Mouse (Mus musculus): ENCODE measurements around the gene Prkce.

The Prkce gene

DNA sequence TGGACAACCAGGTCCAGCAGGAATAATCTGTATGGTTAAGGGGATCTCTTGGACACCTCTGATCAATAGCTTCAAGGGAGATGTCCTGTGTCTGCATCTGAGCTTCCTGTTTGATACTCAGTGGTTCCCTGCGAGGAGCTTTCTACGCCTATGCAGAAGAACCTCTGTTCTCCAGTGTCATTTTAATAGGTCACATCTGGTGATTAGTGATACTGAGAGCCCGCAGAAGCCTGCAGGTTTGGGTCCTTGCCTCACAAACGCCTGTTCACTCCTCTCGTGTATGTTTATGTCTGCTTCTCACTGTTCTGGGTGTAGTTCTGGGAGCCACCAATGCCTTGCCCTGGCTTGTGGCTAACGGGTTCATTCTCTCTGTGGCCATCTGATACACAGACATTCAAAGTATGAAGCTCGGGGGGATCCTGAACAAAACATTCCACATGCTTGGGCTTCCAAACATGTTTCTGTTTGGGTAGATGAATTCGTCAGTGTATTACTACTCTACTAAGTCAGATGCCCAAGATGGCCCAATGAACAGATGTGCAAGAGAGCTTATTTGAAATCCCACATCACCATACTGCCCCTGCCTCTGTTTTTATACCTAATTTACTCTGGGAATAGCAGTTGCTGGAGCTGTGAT, 202.6 kb downstream of the Prkce start:
- DNase-seq (ENCODE audit: low spot score) = no peak

DNA sequence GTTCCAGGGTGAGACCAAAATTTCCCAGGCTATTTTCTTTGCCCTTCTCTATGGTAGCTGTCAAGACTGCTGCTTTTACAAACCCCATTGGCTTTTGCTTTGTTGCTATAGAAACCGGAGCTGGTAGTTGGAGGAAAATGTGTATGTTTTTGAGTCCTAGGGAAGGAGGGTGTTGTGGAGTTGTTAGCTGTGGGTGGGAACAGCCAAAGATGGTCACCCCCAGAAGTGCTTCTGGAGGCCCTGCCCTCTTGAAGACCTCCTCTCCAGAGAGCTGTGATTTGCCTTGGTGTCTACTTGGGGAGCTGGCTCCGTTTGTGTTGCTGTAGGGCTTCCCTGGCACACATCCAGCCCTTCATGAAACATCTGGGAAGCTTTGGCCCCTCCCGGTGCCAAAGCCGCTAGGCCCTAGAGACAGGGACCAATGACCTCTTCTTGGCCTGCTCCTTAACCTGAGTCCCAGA, 203.5 kb downstream of the Prkce start:
- DNase-seq (ENCODE audit: low spot score) = no peak

DNA sequence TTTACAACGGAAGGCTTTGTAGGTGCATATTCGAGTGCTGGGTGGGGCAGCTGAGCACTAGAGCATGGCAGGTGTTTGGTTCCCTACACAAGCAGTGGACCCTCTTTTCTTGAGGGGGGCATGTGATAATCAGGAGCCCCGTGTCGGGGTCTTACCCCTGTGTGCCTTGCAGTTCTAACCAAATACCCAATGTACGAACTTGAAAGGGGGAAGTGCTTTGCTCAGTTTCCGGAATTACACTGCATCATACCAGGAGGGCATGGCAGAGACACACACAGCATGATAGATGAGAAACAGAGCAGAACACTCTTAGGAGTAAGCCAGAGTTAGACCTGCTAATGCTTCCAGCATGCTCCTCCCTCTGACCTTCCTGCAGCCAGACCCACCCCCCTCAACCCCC, 208.8 kb downstream of the Prkce start:
- DNase-seq (ENCODE audit: low spot score) = no peak

DNA sequence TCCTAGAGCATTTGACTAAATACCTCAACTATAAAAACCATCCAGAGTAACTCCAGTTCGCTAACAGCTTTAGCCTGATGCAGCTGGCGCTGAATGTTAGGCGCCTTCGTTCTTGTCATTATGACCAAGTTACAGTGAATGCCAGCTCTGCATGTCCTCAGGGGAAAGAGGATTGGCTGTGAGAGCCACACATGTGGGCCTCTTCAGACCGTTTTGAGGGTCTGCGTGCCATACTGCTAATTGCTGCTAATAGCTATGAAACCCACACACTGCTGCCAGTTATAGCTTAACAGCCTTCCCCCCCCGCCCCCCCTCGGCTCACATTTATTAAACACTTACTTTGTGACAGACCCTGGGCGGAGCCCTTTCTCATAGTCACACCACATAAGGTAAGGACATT, 210.3 kb downstream of the Prkce start:
- DNase-seq (ENCODE audit: low spot score) = no peak

DNA sequence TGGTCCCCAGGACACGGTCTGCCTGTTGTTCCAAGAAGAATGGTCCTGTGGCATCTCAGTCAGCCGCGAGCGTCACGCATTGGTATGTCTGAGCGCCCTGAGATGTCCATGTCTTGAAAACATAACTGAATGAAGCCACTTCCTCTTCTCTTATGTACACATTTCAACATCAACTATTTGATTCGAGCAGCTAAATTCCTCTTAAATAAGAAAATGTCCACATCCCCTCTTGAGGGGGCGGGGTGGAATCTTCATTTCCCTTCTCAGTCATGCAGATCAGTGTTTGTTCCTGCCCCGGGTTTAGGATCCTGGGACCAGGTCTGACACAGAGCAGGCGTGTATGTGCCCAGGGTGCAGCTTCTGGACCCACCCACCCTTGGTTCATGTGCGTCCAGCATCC, 211.0 kb downstream of the Prkce start:
- no peak for DNase-seq (ENCODE audit: low spot score)

DNA sequence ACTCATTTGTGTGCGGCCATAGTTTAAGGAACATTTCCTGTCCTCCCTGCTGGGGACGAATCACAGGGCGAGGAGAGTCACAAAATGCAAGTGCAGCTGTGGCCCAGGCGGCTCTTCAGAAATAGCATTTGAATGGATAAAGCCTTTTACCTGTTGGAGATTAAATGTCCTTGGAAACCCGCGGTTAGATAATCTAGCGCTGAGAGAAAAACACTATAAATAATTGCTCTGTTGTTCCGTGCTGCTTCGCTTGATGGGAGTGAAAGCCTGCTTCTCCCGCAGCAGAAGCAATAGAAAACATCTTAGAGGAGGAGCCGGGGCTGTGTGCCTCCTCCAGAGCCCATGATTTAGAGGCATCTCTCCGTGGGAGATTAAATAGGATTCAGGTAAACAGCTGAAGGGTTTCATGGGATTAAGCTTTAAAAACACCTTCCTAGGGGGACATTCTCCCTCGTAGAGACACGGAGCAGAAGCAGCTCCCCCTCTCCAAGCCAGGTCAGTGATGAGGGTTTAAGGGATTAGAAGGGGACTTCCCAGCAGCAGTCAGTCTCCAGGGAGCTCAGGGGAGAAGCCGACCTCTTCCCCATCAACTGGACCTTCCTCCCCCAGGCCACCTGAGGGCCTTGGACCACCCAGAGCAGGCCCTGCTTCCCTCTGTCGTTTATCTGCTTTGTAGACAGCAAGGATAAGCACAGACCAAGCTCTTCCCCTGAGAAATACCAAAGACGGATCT, 212.0 kb downstream of the Prkce start:
- DNase-seq (ENCODE audit: low spot score) = no peak

DNA sequence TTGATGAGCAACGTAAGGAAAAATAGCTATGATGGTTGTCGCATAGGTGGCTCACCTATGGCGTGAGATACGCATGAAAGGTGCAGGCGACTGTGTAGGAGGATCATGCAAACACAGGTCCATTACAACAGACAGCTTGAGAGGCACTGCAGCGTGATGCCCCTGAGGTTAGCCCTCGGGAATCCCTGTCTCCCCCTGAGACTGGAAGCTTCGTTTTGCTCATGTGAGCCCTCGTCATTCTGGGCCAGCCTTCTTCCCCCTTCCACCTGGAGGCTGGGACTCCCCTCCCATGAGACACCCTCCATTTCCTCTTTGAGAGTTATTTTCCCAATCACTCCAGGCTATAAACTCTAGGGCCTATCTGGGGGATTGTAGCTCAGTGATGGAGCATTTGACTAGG, 213.9 kb downstream of the Prkce start:
- no peak for DNase-seq (ENCODE audit: low spot score)

DNA sequence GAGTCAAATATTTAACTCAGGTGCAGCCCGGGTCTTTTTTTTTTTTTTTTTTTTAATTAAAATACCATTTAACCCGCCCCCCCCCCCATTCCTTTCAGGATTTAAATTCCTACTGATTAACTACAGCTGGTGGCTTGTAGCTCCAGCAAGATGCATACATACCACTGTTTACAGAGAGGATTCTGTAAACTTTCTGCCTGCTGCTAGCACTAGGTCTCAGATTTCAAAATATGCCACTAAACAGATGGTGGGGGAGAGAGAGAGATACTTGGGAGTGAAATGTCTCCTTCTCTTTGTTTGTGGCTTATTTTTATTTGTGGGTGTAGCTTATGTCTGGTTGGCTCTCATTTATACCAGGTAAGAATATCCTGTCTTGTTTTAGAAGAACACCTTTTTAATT, 215.3 kb downstream of the Prkce start:
- DNase-seq (ENCODE audit: low spot score) = no peak

DNA sequence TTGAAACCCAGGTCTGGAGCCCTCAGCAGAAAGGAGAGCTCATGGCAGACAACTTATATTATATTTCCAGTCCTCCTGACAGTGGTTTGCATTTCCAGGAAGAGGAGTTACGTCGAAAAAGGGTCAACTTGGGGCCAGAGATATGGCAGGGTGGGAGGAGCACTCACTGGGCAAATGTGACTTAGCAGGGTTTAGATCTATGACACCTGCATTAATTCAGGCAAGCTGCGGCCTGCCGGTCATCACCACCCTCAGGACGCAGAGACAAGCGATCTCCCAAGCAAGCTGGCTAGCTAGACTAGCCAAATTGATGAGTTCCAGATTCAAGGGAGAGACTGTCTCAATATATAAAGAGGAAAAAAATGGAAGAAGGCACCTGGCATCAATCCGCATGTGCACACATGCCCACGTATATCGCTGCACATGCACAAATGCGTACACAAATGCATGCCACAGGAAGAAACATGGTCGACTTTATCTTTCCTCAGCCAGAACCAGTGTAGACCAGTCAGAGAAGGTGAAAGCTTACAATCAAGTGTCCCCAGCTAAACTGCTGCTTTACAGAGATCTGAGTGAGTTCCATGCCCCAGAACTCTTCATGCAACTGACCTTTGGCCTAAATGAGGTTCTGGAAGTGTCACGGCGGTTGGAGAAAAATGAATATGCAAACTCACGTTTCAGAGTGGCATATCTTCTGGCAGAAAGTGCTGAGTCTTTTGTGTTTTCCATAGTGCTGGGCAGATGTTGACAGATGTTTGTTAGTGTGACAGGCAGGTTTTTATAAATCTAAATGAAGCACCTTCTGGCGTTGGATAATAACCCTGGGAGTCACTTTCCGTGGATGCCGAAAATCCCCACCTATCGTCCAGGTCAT, 216.4 kb downstream of the Prkce start:
- no peak for DNase-seq (ENCODE audit: low spot score)

DNA sequence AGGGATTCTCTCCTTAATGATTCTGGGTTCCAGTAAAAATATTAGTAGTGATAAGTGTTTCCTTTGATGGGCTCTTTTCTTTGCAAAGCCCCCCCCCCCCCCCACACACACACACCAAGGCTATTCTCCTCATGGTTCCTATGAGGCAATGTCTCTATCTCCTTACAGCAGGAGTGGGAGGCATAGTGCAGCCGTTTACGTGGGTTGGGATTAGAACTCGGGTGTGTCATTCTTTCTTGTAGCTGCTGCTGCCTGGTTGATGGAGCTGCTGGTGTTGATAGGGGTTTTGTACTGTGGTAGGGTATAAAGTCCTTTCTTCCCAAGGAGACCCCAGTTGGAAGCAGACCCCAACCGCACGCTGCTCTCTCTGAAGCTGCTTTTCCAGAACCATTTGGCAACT, 224.9 kb downstream of the Prkce start:
- no peak for DNase-seq (ENCODE audit: low spot score)

DNA sequence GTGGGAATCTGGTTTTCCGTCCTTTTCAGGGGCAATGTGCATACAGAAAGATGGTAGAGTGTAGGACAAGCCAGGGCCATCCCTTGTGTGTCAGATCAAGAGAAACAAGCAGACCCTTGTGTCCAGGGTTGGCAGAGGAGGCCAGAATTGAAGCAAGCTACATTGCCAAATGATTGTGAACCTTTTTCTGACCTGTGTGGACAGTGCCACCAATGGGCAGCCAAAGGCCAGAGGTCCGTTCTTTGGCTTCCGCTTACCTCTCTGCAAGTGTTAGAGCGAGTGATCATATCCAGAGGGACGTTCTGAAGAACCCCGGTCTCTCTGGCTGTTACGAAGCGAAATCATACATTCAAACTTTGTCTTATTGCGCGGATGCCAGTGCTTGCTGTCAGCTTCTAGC, 225.6 kb downstream of the Prkce start:
- no peak for DNase-seq (ENCODE audit: low spot score)

DNA sequence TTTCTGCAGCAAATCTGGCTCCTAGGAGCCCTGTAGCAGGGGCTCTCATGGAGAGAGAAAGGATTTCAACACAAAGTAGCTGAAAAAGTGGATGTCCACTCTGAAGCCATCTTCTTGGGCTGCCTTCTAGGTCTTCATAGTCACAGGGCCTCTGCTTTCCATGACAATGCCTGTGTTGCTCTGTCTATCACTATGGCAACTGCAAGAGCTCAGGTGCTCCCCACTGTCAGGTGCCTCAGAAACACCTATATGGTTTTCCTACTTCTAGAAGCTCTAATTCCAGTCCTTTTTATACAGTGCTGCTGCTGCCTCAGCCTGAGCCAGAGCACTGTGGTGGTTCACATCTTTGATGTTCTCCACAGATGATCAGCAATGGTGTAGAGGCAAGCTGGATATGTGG, 229.5 kb downstream of the Prkce start:
- no peak for DNase-seq (ENCODE audit: low spot score)

DNA sequence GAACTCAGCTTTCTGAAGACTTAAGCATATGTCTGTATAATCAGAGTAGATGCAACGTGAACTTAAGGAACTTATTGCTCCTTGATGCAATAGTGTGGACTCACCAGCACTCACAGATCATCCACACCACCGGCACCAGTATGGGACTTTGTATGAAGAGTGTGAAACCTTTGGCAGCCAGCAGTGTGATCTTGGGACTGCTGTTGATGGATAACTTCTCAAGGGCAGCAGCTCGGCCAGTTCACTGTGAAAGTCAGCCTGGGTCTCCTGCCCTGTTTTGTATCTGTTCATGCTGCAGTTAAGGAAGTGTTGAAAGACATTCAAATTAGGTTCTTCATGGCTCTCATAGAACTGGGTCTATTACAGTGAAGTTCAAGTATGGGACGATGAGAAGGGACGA, 230.1 kb downstream of the Prkce start:
- DNase-seq (ENCODE audit: low spot score) = no peak

DNA sequence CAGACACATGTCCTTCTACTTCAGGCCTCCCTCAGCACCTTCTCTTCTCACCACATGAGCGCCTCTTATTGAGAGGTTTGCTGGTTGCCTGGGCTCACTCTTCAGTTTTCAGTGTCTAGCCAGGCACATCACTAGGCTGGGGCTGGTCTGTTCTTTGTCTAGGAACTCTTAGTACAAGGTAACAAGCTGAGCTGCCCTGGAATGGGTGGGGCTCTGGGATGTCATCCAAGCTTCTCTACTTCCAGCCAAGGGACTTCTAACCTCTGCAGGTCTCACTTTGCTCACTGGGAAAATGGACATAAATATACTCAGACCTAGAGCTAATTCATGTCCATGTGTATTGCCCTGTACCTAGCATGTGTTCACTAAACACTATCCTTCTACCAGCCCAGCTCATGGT, 230.6 kb downstream of the Prkce start:
- no peak for DNase-seq (ENCODE audit: low spot score)

DNA sequence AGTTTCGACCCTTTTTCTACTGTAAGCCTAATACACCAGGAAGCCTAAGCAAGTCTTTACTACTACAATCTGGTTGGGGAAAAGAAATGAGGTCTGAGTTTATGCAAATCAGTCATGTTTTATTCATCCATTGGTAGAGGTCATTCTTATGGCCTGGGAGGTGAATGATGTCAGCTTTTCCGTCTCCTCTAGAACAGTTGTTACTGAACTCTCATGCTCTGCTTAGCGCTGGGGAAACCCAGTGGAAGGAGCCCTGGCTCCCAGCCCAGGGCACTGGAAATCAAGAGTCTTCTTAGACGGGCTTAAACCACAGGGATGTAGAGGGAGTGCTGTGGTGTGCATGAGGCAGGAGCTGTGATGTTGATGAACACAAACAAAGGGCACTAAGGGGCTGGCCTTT, 232.4 kb downstream of the Prkce start:
- no peak for DNase-seq (ENCODE audit: low spot score)

DNA sequence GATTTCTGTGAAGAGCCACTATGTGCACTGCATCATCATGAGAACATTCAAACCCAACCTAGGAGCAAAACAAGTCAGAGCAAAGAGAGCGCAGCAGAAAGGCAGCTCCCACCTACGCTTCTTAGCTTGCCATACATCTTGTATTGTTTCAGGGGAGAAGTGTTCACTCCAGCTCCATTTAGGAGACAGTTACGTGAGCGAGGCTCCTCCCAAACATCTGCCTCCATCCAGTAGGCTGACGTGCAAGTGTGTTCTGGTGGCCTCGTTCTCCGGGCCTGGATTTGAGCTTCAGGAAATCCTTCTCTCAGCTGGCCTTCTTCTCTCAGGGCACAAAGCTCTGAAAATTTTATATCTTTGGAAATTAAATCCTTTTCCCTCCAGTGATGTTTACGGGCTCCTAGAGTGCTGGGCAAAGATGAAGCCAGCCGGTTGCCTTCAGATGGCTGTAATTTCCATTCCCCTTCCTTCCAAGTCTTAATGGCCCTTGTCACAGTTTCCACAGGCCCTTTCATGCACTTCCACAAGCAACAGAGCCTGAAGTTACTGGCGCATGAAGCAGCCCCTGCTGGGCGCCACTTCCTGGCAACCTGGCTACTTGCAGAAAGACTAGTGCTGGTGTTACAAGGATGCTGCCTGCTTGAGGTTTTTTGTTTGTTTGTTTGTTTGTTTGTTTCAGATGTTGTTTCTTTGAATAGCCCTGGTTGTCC, 237.4 kb downstream of the Prkce start:
- no peak for DNase-seq (ENCODE audit: low spot score)

DNA sequence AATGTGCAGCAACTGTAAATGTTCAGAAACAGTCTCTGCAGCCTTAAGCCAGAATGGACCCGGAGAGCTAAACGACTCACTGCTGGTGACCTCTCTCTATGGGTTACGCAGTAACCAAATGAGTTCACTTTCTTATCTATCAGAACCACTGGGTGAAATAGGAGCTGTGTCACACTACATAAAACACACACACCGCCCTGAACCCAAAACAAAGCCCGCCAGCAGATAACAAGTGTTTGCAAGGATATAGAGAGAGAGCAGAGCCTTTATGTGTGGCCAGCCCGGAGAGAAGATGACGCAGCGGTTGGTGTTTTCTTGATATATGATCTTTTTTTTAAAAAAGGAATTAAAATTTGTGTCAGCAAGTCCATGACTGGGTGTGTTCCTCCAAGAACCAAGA, 238.1 kb downstream of the Prkce start:
- no peak for DNase-seq (ENCODE audit: low spot score)

DNA sequence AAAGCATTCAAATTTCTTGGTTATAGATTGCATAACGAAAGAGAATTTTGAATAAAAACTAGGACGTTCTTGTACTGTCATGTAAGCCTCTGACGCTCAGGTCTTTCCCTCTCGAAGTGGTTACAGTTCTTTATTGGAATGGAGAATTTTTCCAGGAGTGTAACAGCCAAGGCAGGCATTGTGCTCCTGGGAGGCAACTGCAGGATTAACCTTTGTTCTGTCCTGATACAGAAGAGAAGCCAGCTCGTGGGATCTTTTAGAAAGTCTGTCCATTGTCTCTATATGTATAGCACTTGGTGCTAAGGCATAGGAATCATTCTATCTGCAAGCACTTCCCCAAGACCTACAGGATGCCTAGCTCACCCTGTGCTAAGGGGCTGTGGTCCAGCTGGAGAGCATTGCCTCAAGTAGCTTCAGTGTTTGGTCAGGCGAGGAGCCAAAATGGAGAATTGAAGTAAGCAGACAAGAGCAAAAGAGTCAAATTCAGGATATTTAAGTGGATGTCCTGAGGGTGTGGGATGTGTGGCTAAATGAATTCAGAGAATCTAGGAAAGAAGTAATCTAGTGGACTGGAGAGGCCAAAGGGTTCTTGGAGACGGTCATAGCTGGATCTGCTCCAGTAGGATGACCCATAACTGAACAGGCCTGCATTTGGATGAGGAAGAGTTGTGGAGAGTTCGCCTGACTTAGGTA, 240.5 kb downstream of the Prkce start:
- peak; percentile 14 for DNase-seq (ENCODE audit: low spot score)

DNA sequence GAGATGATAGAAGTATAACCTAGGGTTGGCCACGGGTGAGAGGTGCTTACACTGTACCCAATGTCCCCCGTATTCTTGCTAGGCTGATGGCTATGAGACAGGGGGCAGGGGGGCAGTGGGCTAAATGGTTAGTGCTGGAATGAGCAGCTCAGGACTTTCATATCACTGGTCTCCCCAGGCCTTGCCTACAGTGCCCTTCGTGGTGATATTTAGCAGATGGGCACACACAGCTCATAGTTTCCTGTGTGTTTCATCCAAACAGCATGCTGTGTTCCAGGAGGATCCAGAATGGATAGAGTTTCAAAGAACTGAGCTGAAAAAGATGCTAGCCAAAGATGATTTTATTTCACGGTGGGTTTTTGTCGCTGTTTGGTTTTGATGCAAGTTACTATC, 241.0 kb downstream of the Prkce start:
- no peak for DNase-seq (ENCODE audit: low spot score)

DNA sequence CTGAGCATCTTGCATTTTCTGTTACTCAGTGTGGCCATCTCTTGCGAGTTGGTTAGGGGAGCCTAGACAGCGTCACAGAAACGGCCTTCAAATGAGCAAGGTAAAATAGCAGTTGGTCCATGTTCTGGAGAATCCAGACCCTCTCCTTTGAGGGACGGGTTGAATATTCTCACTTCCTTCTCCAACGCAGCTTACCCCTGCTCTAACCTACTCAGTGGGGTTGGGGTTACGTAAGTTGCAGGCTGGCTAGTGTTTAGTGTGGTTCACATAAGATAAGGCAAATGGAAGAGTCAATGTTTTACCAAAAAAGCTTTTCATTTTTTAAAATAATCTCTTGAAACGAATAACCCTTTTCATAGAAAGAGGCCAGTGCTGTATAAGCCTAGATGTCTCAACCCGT, 241.9 kb downstream of the Prkce start:
- no peak for DNase-seq (ENCODE audit: low spot score)

DNA sequence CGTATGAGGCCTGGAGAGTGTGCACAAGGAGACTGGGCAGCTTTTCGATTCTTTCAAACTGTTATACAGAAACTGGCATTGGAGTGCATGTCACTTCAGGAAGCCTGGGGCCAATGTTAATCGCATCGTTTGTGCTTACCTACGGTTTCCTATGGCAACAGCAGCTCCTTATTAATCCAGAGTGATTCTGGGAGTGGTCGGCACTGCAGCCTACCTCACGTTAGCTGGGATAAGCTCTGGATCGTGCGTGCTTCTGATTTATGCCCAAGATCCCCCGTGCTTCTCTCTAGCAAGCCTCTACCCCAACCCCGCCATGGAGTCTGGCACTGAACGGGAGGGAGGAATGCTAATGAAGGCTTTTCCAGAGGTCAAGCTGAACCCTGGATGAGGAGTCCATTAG, 242.9 kb downstream of the Prkce start:
- no peak for DNase-seq (ENCODE audit: low spot score)

DNA sequence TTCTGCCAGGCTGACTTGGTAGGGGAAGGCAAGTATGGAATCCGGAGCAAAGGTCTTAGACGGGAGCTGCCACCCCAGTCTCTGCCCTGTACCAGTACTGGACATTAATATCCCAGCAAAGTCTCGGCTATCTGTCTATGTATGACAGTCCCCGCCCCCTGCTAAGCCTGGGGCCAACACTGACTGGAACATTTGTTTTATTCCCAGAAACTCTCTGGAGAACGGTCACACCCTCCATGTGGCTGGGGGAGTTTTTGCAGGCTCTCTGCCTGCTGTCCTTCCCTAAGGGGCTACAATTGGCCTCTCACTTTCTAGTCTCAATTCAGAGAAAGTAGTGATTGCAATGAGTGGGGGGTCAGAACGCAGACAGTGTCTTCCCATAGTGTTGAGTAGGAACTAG, 244.6 kb downstream of the Prkce start:
- DNase-seq (ENCODE audit: low spot score) = no peak

Measured in urinary bladder, postnatal 25 days (tissue).